Mouse (Mus musculus) small intestine, adult 2 months (tissue): ENCODE measurements around the gene Triobp. TPM values are rescaled to one million over a fixed set of nuclear protein-coding genes. Genes with fewer than 3 reads are reported as not detected.

ENCODE experiments used
- H3K27ac ChIP-seq: fragments of 200-500 bp; 2 replicates; pipeline ENCODE4 v1.5.1; 2012; ENCODE audit warnings: low read depth, low read length, control low read depth, inconsistent platforms; ENCODE audit not compliant: insufficient read depth
- H3K27me3 ChIP-seq: fragments of 200-500 bp; 2 replicates; pipeline ENCODE4 v1.6.1; 2012; ENCODE audit warnings: mild to moderate bottlenecking, moderate library complexity, low read length, inconsistent platforms; ENCODE audit not compliant: control insufficient read depth, insufficient read depth
- H3K36me3 ChIP-seq: fragments of 200-500 bp; 2 replicates; pipeline ENCODE4 v1.6.1; 2012; ENCODE audit warnings: mild to moderate bottlenecking, low read length, control low read depth, inconsistent platforms; ENCODE audit not compliant: control insufficient read depth, insufficient read depth
- H3K4me1 ChIP-seq: fragments of 200-500 bp; 2 replicates; pipeline ENCODE4 v1.6.1; 2012; ENCODE audit warnings: low read length, inconsistent platforms, mixed read lengths; ENCODE audit not compliant: control insufficient read depth, insufficient read depth, insufficient read length
- H3K4me3 ChIP-seq: fragments of 200-500 bp; 2 replicates; pipeline ENCODE4 v1.5.1; 2012; ENCODE audit warnings: low read depth, mild to moderate bottlenecking, control low read depth, inconsistent platforms, low read length, moderate library complexity
- CTCF ChIP-seq: fragments of 200-500 bp; IDR thresholded peaks from 2 replicates; pipeline ENCODE4 v1.5.1; 2012; ENCODE audit warnings: low read depth, mild to moderate bottlenecking, control low read depth, inconsistent platforms, low read length, moderate library complexity, mixed read lengths; ENCODE audit not compliant: insufficient replicate concordance, insufficient read length; ENCODE audit errors: extremely low read depth
- POLR2A ChIP-seq: fragments of 200-500 bp; IDR thresholded peaks from 2 replicates; pipeline ENCODE4 v1.6.1; 2012; ENCODE audit warnings: low read depth, mild to moderate bottlenecking, control low read depth, inconsistent platforms, low read length, moderate library complexity
- WGBS: fragments of 180-500 bp; shearing (Covaris S2); methylation state at CpG from one replicate; pipeline ENCODE4 v1.1.7; 2018; 5-methylcytosine and 5-hydroxymethylcytosine counted together
- polyA plus RNA-seq: library from polyadenylated mRNA; depleted of rRNA; stranded (reverse); fragments of >200 nt; gene quantifications from 2 replicates; pipeline ENCODE4 v1.2.3, GENCODE M21; 2012

Gene Triobp
- polyA plus RNA-seq, 1 experiment: 123 TPM

GRCm38 (mm10) chr15:79011550-79011949 lies 64.0 kb downstream of the Triobp start:
- no peak overlapping the region for H3K4me3 ChIP-seq
- no peaks in the 10 kb centered on the region for H3K27me3 ChIP-seq
- no peaks in the 10 kb centered on the region for H3K4me1 ChIP-seq
- peaks cover 5% of the 10 kb centered on the region for H3K36me3 ChIP-seq
- WGBS: 73% methylated on average over 10 of the region's 10 CpGs
- no peak overlapping the region for H3K27ac ChIP-seq
- TF ChIP-seq CTCF (no peak), POLR2A (no peak)

DNA sequence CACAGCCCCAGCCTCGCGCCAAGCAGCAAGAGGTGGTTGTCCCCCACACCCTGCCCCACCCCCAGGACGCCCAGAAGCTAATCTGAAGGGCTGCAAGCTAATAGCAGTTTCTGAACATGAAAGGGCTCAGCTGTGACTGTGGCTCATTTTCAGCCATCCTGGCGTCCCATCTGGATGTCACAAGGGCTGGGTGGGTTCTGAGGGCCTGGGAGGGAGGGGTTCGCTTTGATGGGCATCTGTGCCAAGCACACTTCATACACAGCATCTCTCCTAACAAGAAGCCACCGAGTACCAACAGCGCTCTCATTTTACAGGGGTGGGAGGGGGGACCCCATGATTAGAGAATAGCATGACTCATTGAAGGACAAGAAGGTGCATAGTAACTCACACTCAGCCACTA lies 65.9 kb downstream of the Triobp start:
- H3K27ac ChIP-seq: no peak overlapping the region
- H3K4me1 ChIP-seq: no peaks in the 10 kb centered on the region
- H3K36me3 ChIP-seq: no peaks in the 10 kb centered on the region
- no peak overlapping the region for H3K4me3 ChIP-seq
- WGBS: 60% methylated on average over 7 of the region's 7 CpGs
- no peaks in the 10 kb centered on the region for H3K27me3 ChIP-seq
- TF ChIP-seq CTCF (no peak), POLR2A (no peak)

GRCm38 (mm10) chr15:79018191-79018590 lies 70.7 kb downstream of the Triobp start:
- H3K36me3 ChIP-seq: no peaks in the 10 kb centered on the region
- 56% methylated on average over 4 of the region's 4 CpGs for WGBS
- no peak overlapping the region for H3K27ac ChIP-seq
- TF ChIP-seq CTCF (no peak), POLR2A (no peak)
- H3K27me3 ChIP-seq: no peaks in the 10 kb centered on the region
- no peak overlapping the region for H3K4me3 ChIP-seq
- peaks cover 9% of the 10 kb centered on the region for H3K4me1 ChIP-seq

DNA sequence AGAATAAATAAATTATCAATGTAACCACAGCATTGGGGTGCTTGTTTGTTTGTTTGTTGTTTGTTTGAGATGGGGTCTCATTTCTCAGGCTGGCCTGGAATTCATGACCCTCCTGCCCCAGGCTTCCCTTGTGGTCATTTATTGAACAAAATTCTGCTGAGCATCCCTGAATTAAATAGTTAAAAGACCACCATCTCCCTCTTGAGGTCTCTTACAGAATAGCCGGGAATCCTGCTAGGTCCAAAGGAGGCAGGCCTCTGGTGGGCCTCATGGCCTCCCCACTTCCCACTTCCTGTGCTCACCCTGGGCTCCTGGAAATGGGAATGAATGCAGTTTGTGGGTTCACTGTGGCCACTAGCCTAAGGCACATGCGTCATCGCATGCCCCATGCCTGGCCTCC lies 71.4 kb downstream of the Triobp start:
- H3K27me3 ChIP-seq: no peaks in the 10 kb centered on the region
- H3K27ac ChIP-seq: no peak overlapping the region
- H3K4me3 ChIP-seq: no peak overlapping the region
- H3K4me1 ChIP-seq: peaks cover 14% of the 10 kb centered on the region
- 85% methylated on average over 3 of the region's 3 CpGs for WGBS
- H3K36me3 ChIP-seq: no peaks in the 10 kb centered on the region
- TF ChIP-seq POLR2A: no peak
- TF ChIP-seq CTCF: no peak

GRCm38 (mm10) chr15:79022671-79023230 lies 75.2 kb downstream of the Triobp start:
- Histone ChIP-seq H3K27me3 (no peaks in the 10 kb centered on the region), H3K4me1 (peaks cover 22% of the 10 kb centered on the region), H3K27ac (0 out of 2 replicates have a peak overlapping the region, but pooled peaks have one; percentile 14), H3K4me3 (no peak overlapping the region), H3K36me3 (no peaks in the 10 kb centered on the region)
- TF ChIP-seq POLR2A: no peak
- TF ChIP-seq CTCF: no peak
- 58% methylated on average over 10 of the region's 10 CpGs for WGBS

GRCm38 (mm10) chr15:79023366-79023765 lies 75.8 kb downstream of the Triobp start:
- Histone ChIP-seq H3K4me1 (peaks cover 22% of the 10 kb centered on the region), H3K27me3 (no peaks in the 10 kb centered on the region), H3K4me3 (no peak overlapping the region), H3K36me3 (no peaks in the 10 kb centered on the region), H3K27ac (no peak overlapping the region)
- WGBS: 25% methylated on average over 1 of the region's 1 CpGs
- TF ChIP-seq POLR2A: no peak
- TF ChIP-seq CTCF: no peak

GRCm38 (mm10) chr15:79025687-79026308 lies 78.3 kb downstream of the Triobp start:
- Histone ChIP-seq H3K27me3 (no peaks in the 10 kb centered on the region), H3K4me3 (peak overlapping the region; percentile 28), H3K4me1 (peaks cover 22% of the 10 kb centered on the region), H3K27ac (peak overlapping the region; percentile 64; the same call in 1 of the 2 replicates), H3K36me3 (no peaks in the 10 kb centered on the region)
- WGBS: 15% methylated on average over 18 of the region's 18 CpGs
- TF ChIP-seq CTCF: no peak
- no peak for TF ChIP-seq POLR2A
